Mouse (Mus musculus): Measurements from ENCODE around the gene Pnmal1. TPM values are rescaled to one million over a fixed set of nuclear protein-coding genes. Genes with fewer than 3 reads are reported as not detected.
A peak's percentile ranks its signal among the peaks of the same experiment; 100 is the strongest.

The Pnmal1 gene
- polyA plus RNA-seq, 1 experiment = 60.2 TPM

- Histone ChIP-seq H3K27ac (ENCODE audit: insufficient read depth, low read length) (peak overlapping the region; percentile 93), H3K4me1 (ENCODE audit: control insufficient read depth, insufficient read depth, low read length) (peaks cover 9% of the 10 kb centered on the region)
- TF ChIP-seq CTCF (IDR thresholded peaks at IDR 0.05; ENCODE audit: extremely low read depth, insufficient read depth, low read length) = no peak
- TF ChIP-seq POLR2A (IDR thresholded peaks at IDR 0.05; ENCODE audit: extremely low read depth, insufficient read depth, low read length) = 0 out of 2 replicates have a peak, but pooled peaks have one; percentile 48
These were observed 36.0 kb upstream of the Pnmal1 start for GRCm38 (mm10) chr7:16923283-16924036.

GRCm38 (mm10) chr7:16924037-16924834 lies 35.2 kb upstream of the Pnmal1 start, which contains the start of gene Calm3:
Gene Calm3 (minus strand): TSS chr7:16924114.
- peak within 1 kb of the TSS; percentile 98 for H3K27ac ChIP-seq (ENCODE audit: insufficient read depth, low read length)
- TF ChIP-seq CTCF (IDR thresholded peaks at IDR 0.05; ENCODE audit: extremely low read depth, insufficient read depth, low read length) (no peak), POLR2A (IDR thresholded peaks at IDR 0.05; ENCODE audit: extremely low read depth, insufficient read depth, low read length) (peak; percentile 93)
- H3K4me3 ChIP-seq (ENCODE audit: insufficient read depth, low read length) = peak within 1 kb of the TSS; percentile 73
- H3K4me1 ChIP-seq (ENCODE audit: control insufficient read depth, insufficient read depth, low read length) = peaks cover 6% of the 10 kb centered on the region

More at GRCm38 (mm10) chr7:16923283-16924036, 36.0 kb upstream of the Pnmal1 start:
- peak overlapping the region; percentile 73 for H3K4me3 ChIP-seq (ENCODE audit: insufficient read depth, low read length)

- no peaks in the 10 kb centered on the region; the same call in 1 of the 2 replicates for H3K4me1 ChIP-seq (ENCODE audit: control insufficient read depth, insufficient read depth, low read length)
- H3K27ac ChIP-seq (ENCODE audit: insufficient read depth, low read length) = no peak overlapping the region
- no peak for TF ChIP-seq CTCF (IDR thresholded peaks at IDR 0.05; ENCODE audit: extremely low read depth, insufficient read depth, low read length)
- no peak for TF ChIP-seq POLR2A (IDR thresholded peaks at IDR 0.05; ENCODE audit: extremely low read depth, insufficient read depth, low read length)
- no peak overlapping the region for H3K4me3 ChIP-seq (ENCODE audit: insufficient read depth, low read length)
These were observed 31.1 kb upstream of the Pnmal1 start for GRCm38 (mm10) chr7:16928341-16928740.

GRCm38 (mm10) chr7:16930850-16931249 lies 28.6 kb upstream of the Pnmal1 start:
- no peaks in the 10 kb centered on the region; the same call in 1 of the 2 replicates for H3K4me1 ChIP-seq (ENCODE audit: control insufficient read depth, insufficient read depth, low read length)
- H3K4me3 ChIP-seq (ENCODE audit: insufficient read depth, low read length) = no peak overlapping the region
- TF ChIP-seq CTCF (IDR thresholded peaks at IDR 0.05; ENCODE audit: extremely low read depth, insufficient read depth, low read length) (peak; percentile 55), POLR2A (IDR thresholded peaks at IDR 0.05; ENCODE audit: extremely low read depth, insufficient read depth, low read length) (no peak)
- H3K27ac ChIP-seq (ENCODE audit: insufficient read depth, low read length) = no peak overlapping the region

GRCm38 (mm10) chr7:16931968-16932627 lies 27.4 kb upstream of the Pnmal1 start:
- Histone ChIP-seq H3K27ac (ENCODE audit: insufficient read depth, low read length) (no peak overlapping the region), H3K4me3 (ENCODE audit: insufficient read depth, low read length) (no peak overlapping the region)
- TF ChIP-seq CTCF (IDR thresholded peaks at IDR 0.05; ENCODE audit: extremely low read depth, insufficient read depth, low read length) (peak; percentile 90), POLR2A (IDR thresholded peaks at IDR 0.05; ENCODE audit: extremely low read depth, insufficient read depth, low read length) (no peak)

GRCm38 (mm10) chr7:16932704-16933577 lies 26.5 kb upstream of the Pnmal1 start:
- H3K27ac ChIP-seq (ENCODE audit: insufficient read depth, low read length) = 0 out of 2 replicates have a peak overlapping the region, but pooled peaks have one; percentile 5
- TF ChIP-seq POLR2A (IDR thresholded peaks at IDR 0.05; ENCODE audit: extremely low read depth, insufficient read depth, low read length) (no peak), CTCF (IDR thresholded peaks at IDR 0.05; ENCODE audit: extremely low read depth, insufficient read depth, low read length) (peak; percentile 53)
- no peak overlapping the region for H3K4me3 ChIP-seq (ENCODE audit: insufficient read depth, low read length)
- no peaks in the 10 kb centered on the region; the same call in 1 of the 2 replicates for H3K4me1 ChIP-seq (ENCODE audit: control insufficient read depth, insufficient read depth, low read length)

More at GRCm38 (mm10) chr7:16931968-16932627, 27.4 kb upstream of the Pnmal1 start:
- no peaks in the 10 kb centered on the region; the same call in 1 of the 2 replicates for H3K4me1 ChIP-seq (ENCODE audit: control insufficient read depth, insufficient read depth, low read length)

- H3K4me1 ChIP-seq (ENCODE audit: control insufficient read depth, insufficient read depth, low read length) = peaks cover 9% of the 10 kb centered on the region
- TF ChIP-seq CTCF (IDR thresholded peaks at IDR 0.05; ENCODE audit: extremely low read depth, insufficient read depth, low read length) (peak; percentile 26; the same call in 1 of the 2 replicates), POLR2A (IDR thresholded peaks at IDR 0.05; ENCODE audit: extremely low read depth, insufficient read depth, low read length) (no peak)
- no peak overlapping the region for H3K4me3 ChIP-seq (ENCODE audit: insufficient read depth, low read length)
- H3K27ac ChIP-seq (ENCODE audit: insufficient read depth, low read length) = no peak overlapping the region
These were observed 22.2 kb upstream of the Pnmal1 start for GRCm38 (mm10) chr7:16937312-16937711.

GRCm38 (mm10) chr7:16938117-16938791 lies 21.2 kb upstream of the Pnmal1 start:
- no peak overlapping the region for H3K4me3 ChIP-seq (ENCODE audit: insufficient read depth, low read length)
- TF ChIP-seq CTCF (IDR thresholded peaks at IDR 0.05; ENCODE audit: extremely low read depth, insufficient read depth, low read length) (no peak), POLR2A (IDR thresholded peaks at IDR 0.05; ENCODE audit: extremely low read depth, insufficient read depth, low read length) (peak; percentile 30; the same call in 1 of the 2 replicates)
- H3K4me1 ChIP-seq (ENCODE audit: control insufficient read depth, insufficient read depth, low read length) = peaks cover 9% of the 10 kb centered on the region
- H3K27ac ChIP-seq (ENCODE audit: insufficient read depth, low read length) = peak overlapping the region; percentile 53
